7 mouse cellular contexts compared by ENCODE assay signal in genomic region chr11:80428381-80429008, GRCm38 (mm10). TPM values are rescaled to one million over a fixed set of nuclear protein-coding genes. Genes with fewer than 3 reads are reported as not detected.
DNase-seq lines count a peak whose midpoint lies in the region; ATAC-seq lines count a peak whose summit lies in the region.

TSS of gene Psmd11 (plus strand) at chr11:80428615.

- peaks cover 8% of the 10 kb centered on the region for H3K36me3 ChIP-seq in embryonic facial prominence, embryonic 11.5 days (replicated peaks; ENCODE audit: control insufficient read depth, insufficient read depth, low read depth, low read length)
- H3K36me3 ChIP-seq in limb, embryonic 10.5 days = peaks cover 30% of the 10 kb centered on the region
- peaks cover 17% of the 10 kb centered on the region for H3K36me3 ChIP-seq in midbrain, embryonic 13.5 days

- peak within 1 kb of the TSS; percentile 81 for H3K4me2 ChIP-seq in embryonic facial prominence, embryonic 11.5 days (ENCODE audit: low read depth, low read length)
- peak within 1 kb of the TSS; percentile 92 for H3K4me2 ChIP-seq in midbrain, embryonic 13.5 days (replicated peaks)

- peak; percentile 97 for ATAC-seq in embryonic facial prominence, embryonic 11.5 days (replicated peaks; ENCODE audit: insufficient number of reproducible peaks, low FRiP score, low TSS enrichment, low read depth)
- peak; percentile 99 for ATAC-seq in granulocyte monocyte progenitor cell, adult 5-6 weeks (replicated peaks; ENCODE audit: poor library complexity, severe bottlenecking)
- peak; percentile 100 for ATAC-seq in midbrain, embryonic 13.5 days

- peak within 1 kb of the TSS; percentile 90 for H3K9ac ChIP-seq in embryonic facial prominence, embryonic 11.5 days (replicated peaks; ENCODE audit: low read length)
- H3K9ac ChIP-seq in midbrain, embryonic 13.5 days (replicated peaks) = peak within 1 kb of the TSS; percentile 93

- no peaks in the 10 kb centered on the region for H3K27me3 ChIP-seq in embryonic facial prominence, embryonic 11.5 days (ENCODE audit: control insufficient read depth, insufficient read depth, low read length)
- H3K27me3 ChIP-seq in limb, embryonic 10.5 days (ENCODE audit: low read depth, poor library complexity, severe bottlenecking) = no peaks in the 10 kb centered on the region
- no peaks in the 10 kb centered on the region for H3K27me3 ChIP-seq in midbrain, embryonic 13.5 days

- H3K4me3 ChIP-seq in embryonic facial prominence, embryonic 11.5 days (ENCODE audit: low read depth, low read length) = peak within 1 kb of the TSS; percentile 100
- H3K4me3 ChIP-seq in limb, embryonic 10.5 days = peak within 1 kb of the TSS; percentile 99
- peak within 1 kb of the TSS; percentile 93 for H3K4me3 ChIP-seq in midbrain, embryonic 13.5 days (replicated peaks)

- WGBS in embryonic facial prominence, embryonic 11.5 days = under 1% methylated on average over 56 of the region's 58 CpGs
- WGBS in limb, embryonic 10.5 days = under 1% methylated on average over 58 of the region's 58 CpGs
- under 1% methylated on average over 58 of the region's 58 CpGs for WGBS in midbrain, embryonic 13.5 days

- peak; percentile 98 for DNase-seq in adrenal gland, postnatal 14 days
- peak; percentile 98 for DNase-seq in embryonic facial prominence, embryonic 11.5 days (ENCODE audit: low spot score)
- DNase-seq in kidney, adult 11 months = peak; percentile 94
- peak; percentile 96 for DNase-seq in limb, embryonic 10.5 days (ENCODE audit: low spot score)
- peak; percentile 90 for DNase-seq in spleen, adult 12 weeks (ENCODE audit: low spot score)

- H3K4me1 ChIP-seq in embryonic facial prominence, embryonic 11.5 days (ENCODE audit: control insufficient read depth, insufficient read depth, low read length) = no peaks in the 10 kb centered on the region
- H3K4me1 ChIP-seq in limb, embryonic 10.5 days = peaks cover 9% of the 10 kb centered on the region
- peaks cover 14% of the 10 kb centered on the region for H3K4me1 ChIP-seq in midbrain, embryonic 13.5 days (replicated peaks)

- peak within 1 kb of the TSS; percentile 60 for H3K27ac ChIP-seq in embryonic facial prominence, embryonic 11.5 days (replicated peaks; ENCODE audit: low read depth, low read length)
- H3K27ac ChIP-seq in limb, embryonic 10.5 days = peak within 1 kb of the TSS; percentile 95
- peak within 1 kb of the TSS; percentile 90 for H3K27ac ChIP-seq in midbrain, embryonic 13.5 days

- H3K9me3 ChIP-seq in embryonic facial prominence, embryonic 11.5 days (replicated peaks; ENCODE audit: control insufficient read depth, low read length) = no peaks in the 10 kb centered on the region
- no peaks in the 10 kb centered on the region for H3K9me3 ChIP-seq in limb, embryonic 10.5 days (replicated peaks)
- no peaks in the 10 kb centered on the region for H3K9me3 ChIP-seq in midbrain, embryonic 13.5 days

RNA-seq across cellular contexts. Expression of gene Psmd11, which starts in this region (rescaled TPM):
- total RNA-seq in adrenal gland, postnatal 14 days (2021) = 124 and 132 TPM in 2 replicates
- polyA plus RNA-seq in embryonic facial prominence, embryonic 11.5 days (2014; fragmentation: Nextera tagmentation; extraction: Ambion mirVana) = 333 and 348 TPM in 2 replicates
- 84.0 and 106 TPM in 2 replicates for total RNA-seq in granulocyte monocyte progenitor cell, adult 5-6 weeks (2014; fragmentation: Nextera tagmentation)
- total RNA-seq in granulocyte monocyte progenitor cell, adult 5-6 weeks (2017) = 62.6 and 72.7 TPM in 2 replicates
- 362 and 370 TPM in 2 replicates for polyA plus RNA-seq in limb, embryonic 10.5 days (2016; fragmentation: Nextera tagmentation; extraction: Ambion mirVana)
- 321 and 336 TPM in 2 replicates for polyA plus RNA-seq in midbrain, embryonic 13.5 days (2015; fragmentation: Nextera tagmentation; extraction: Ambion mirVana)

Comparison
In these comparisons a context has a peak if more than half of its experiments do, and no peak if none do; other contexts are left out.
1. Peak in every context shown above with its lines: DNase-seq, ATAC-seq, H3K4me3 ChIP-seq and H3K27ac ChIP-seq.